Mouse (Mus musculus): Measurements from ENCODE around the gene Coasy. TPM values are rescaled to one million over a fixed set of nuclear protein-coding genes. Genes with fewer than 3 reads are reported as not detected.
"Not testable (repeated sequence)": the region's sequence is repeated elsewhere in the genome, so short reads cannot be mapped to it uniquely, and the experiment has no call there.

Gene Coasy
- polyA plus RNA-seq, 1 experiment from 2014 or later: 42.8 TPM

DNA sequence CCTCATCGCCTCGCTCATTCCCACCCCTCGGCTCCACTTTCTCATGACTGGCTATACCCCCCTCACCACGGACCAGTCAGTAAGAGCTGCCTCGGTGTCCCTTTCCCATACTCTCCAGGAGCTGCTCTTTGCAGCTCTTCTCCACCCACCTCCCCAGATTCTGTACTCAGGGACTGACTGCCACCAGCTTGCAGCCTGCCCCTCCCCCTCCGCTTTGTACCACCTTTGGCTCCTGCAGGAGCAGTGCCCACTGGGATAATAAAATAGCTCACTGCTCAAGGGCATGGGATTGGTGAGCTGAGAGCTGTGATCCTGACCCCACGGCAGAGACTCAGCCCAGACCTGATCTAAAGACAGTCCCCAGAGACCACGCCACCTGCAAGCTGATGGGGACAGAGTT is 42.1 kb downstream of the Coasy start:
- not testable (repeated sequence) for H3K27ac ChIP-seq; H3K9me3 ChIP-seq; H3K27me3 ChIP-seq; H3K4me2 ChIP-seq; H3K9ac ChIP-seq; H3K4me3 ChIP-seq; ATAC-seq (ENCODE audit: borderline replicate concordance, extremely low read depth, low FRiP score, low TSS enrichment)
- peaks cover 32% of the 10 kb centered on the region for H3K36me3 ChIP-seq
- H3K4me1 ChIP-seq: peaks cover 15% of the 10 kb centered on the region
- 87% methylated on average over 8 of the region's 8 CpGs for WGBS

DNA sequence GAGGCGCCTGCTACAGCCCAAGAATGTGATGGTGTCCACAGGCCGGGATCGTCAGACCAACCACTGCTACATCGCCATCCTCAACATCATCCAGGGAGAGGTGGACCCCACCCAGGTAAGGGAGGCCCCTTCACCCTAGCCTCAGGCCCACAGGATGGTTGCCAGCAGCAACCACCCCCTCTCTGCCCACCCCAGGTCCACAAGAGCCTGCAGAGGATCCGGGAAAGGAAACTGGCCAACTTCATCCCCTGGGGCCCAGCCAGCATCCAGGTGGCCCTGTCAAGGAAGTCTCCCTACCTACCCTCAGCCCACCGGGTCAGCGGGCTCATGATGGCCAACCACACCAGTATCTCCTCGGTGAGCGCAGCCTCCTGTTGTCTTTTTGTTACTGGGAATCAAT is 42.6 kb downstream of the Coasy start:
- Histone ChIP-seq H3K36me3 (peaks cover 32% of the 10 kb centered on the region), H3K4me1 (peaks cover 16% of the 10 kb centered on the region)
- H3K9ac ChIP-seq; H3K27me3 ChIP-seq; H3K4me3 ChIP-seq; H3K27ac ChIP-seq; ATAC-seq (ENCODE audit: borderline replicate concordance, extremely low read depth, low FRiP score, low TSS enrichment); H3K9me3 ChIP-seq; H3K4me2 ChIP-seq: not testable (repeated sequence)
- 96% methylated on average over 9 of the region's 9 CpGs for WGBS

DNA sequence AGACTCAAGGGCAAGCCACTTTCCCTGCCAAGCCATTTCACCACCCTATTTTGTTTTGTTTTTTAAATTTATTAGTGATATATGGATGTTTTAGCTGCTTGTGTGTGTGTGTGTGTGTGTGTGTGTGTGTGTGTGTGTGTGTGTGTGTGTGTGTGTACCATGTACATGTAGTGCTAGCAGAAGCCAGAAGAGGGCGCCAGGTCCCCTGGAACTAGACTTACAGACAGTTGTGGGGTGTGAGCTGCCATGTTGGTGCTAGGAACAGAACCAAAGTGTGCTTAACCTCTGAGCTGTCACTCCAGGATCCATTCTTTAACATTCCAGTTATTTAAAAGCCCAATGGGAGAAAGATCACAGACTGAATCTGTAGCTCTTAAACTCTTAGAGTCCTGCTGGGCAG is 44.7 kb downstream of the Coasy start:
- Histone ChIP-seq H3K4me1 (peaks cover 3% of the 10 kb centered on the region), H3K36me3 (peaks cover 32% of the 10 kb centered on the region), H3K4me2 (no peak overlapping the region), H3K4me3 (no peak overlapping the region), H3K27ac (no peak overlapping the region), H3K9me3 (no peaks in the 10 kb centered on the region), H3K27me3 (no peaks in the 10 kb centered on the region), H3K9ac (no peak overlapping the region)
- WGBS: 100% methylated on average over 1 of the region's 1 CpGs
- no peak for ATAC-seq (ENCODE audit: borderline replicate concordance, extremely low read depth, low FRiP score, low TSS enrichment)

DNA sequence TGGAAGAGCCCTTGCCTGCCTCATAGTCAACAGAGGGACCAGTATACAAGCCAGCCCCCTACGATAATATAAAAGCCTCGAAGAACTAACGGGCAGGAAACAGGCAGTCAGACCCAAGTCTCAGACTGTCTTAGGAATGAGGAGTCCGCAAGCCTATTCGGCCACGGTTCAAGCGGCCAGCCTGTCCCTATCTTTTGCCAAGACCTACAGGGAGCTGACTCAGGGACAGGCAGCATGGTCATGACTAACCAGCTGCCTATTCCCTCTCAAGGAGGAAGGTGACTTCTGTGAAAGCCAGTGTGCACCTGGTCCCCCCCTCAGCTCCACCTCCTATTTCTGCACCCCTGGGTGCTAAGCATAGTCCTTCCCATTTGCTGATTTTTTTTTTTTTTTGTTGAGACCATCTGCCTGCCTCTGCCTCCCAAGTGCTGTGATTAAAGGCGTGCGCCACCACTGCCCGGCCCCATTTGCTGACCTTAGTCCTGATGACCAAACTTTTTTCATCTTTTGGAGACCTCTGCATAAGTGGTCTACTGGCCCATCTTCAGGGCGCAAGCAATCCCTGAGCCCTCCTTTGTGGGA is 46.7 kb downstream of the Coasy start:
- no peak for ATAC-seq (ENCODE audit: borderline replicate concordance, extremely low read depth, low FRiP score, low TSS enrichment)
- no peak overlapping the region for H3K27ac ChIP-seq
- H3K36me3 ChIP-seq: peaks cover 17% of the 10 kb centered on the region
- peaks cover 3% of the 10 kb centered on the region for H3K4me1 ChIP-seq
- H3K9ac ChIP-seq: no peak overlapping the region
- no peaks in the 10 kb centered on the region for H3K9me3 ChIP-seq
- no peaks in the 10 kb centered on the region for H3K27me3 ChIP-seq
- no peak overlapping the region for H3K4me2 ChIP-seq
- WGBS: 78% methylated on average over 11 of the region's 11 CpGs
- no peak overlapping the region for H3K4me3 ChIP-seq

DNA sequence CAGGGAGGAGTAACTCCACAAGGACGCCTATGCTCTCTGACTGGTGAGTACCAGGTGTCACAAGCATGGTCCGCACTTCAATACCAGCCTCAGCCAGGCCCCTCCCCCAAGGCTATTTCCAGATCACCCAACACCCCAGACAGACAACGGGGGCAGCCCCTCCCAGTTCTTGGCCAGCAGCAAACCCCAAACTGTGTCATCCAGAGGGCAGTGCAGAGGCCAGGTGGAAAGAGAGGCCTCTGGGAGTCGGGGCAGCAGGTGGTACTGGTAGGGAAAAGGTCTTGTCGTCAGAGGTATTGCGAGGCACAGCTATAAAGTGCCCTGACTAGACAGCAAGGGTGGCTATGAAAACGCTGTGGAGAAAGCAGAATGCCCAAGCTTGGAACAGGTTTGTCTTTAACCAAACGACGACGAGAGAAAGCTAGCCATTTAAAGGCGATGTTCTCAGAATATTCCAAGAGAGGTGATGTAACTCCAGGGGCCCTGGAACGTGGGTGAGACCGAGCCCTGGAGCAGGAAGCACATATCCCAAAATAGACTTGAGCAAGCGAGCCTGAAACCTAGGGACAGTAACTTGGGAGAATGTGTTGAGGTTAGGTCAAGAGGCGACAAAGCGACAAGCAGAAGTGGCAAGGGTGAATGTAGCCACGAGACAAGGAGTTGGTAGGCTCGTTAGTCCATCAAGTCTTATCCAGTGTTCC is 47.8 kb downstream of the Coasy start:
- peaks cover 3% of the 10 kb centered on the region for H3K4me1 ChIP-seq
- H3K4me2 ChIP-seq: no peak overlapping the region
- WGBS: 37% methylated on average over 18 of the region's 18 CpGs
- no peaks in the 10 kb centered on the region for H3K27me3 ChIP-seq
- no peak for ATAC-seq (ENCODE audit: borderline replicate concordance, extremely low read depth, low FRiP score, low TSS enrichment)
- 0 out of 2 replicates have a peak overlapping the region, but pooled peaks have one; percentile 15 for H3K27ac ChIP-seq
- peaks cover 17% of the 10 kb centered on the region for H3K36me3 ChIP-seq
- no peak overlapping the region for H3K4me3 ChIP-seq
- H3K9me3 ChIP-seq: no peaks in the 10 kb centered on the region
- no peak overlapping the region for H3K9ac ChIP-seq

DNA sequence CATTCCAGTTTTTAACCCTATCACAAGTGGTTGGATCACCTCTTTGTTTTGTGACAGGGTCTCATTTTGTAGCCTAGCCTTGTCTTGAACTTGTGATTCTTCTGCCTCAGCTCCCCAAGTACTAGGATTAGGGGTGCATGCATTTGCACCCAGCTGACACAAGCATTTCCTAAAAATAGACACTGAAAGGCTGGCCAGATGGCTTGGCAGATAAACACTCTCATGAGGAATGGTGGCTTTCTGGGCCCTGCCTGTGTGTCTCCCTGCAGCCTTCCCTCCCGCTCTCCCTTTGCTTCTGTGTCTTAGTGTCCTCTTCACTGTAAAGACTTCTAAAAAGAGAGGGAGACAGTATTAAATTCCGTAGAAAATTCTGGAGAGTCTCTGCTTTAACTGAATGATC is 48.8 kb downstream of the Coasy start:
- WGBS: 81% methylated on average over 2 of the region's 2 CpGs
- Histone ChIP-seq H3K36me3 (peaks cover 8% of the 10 kb centered on the region), H3K27ac (no peak overlapping the region), H3K27me3 (no peaks in the 10 kb centered on the region), H3K4me1 (peaks cover 3% of the 10 kb centered on the region), H3K9me3 (no peaks in the 10 kb centered on the region), H3K9ac (no peak overlapping the region), H3K4me3 (no peak overlapping the region), H3K4me2 (no peak overlapping the region)
- ATAC-seq (ENCODE audit: borderline replicate concordance, extremely low read depth, low FRiP score, low TSS enrichment): no peak

DNA sequence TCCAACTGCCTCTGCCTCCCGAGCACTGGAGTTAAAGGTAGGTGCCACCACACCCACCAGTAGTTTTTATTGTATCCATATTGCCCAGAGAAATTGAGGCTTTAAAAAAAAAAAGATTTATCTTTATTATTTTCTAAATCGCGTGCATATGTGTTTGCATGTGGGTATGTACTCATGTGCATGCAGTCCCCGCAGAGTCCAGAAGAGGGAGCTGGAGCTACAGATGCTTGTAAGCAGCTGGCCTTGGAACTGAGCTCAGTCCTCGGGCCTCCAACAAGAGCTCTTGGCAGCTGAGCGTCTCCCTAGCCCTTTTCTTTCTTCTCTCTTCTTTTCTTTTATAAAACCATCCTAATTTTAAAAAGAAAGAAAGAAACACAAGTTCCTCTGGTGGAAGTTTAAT is 49.3 kb downstream of the Coasy start:
- H3K9ac ChIP-seq: no peak overlapping the region
- no peak overlapping the region for H3K4me2 ChIP-seq
- no peak for ATAC-seq (ENCODE audit: borderline replicate concordance, extremely low read depth, low FRiP score, low TSS enrichment)
- no peaks in the 10 kb centered on the region for H3K27me3 ChIP-seq
- peaks cover 4% of the 10 kb centered on the region for H3K4me1 ChIP-seq
- H3K9me3 ChIP-seq: no peaks in the 10 kb centered on the region
- H3K27ac ChIP-seq: no peak overlapping the region
- 88% methylated on average over 6 of the region's 6 CpGs for WGBS
- peaks cover 2% of the 10 kb centered on the region for H3K36me3 ChIP-seq
- H3K4me3 ChIP-seq: no peak overlapping the region

DNA sequence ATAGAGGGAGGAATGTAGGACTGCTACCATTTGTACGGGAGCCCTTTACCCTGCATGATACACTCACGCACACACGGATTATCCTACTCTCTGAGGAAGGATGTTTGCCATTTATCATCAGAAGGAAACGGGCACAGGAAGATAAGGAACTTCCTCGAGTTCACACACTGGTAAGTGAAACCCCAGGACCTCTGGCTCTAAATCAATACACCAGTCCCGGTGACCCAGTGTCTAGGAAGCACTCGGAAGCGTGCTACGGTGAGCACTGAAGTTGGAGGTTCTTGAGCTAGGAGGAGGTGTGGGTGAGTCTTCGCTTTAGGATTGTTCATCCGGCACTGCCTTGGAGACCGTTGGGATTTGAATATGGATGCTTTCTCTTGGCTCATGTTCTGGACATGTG is 50.7 kb downstream of the Coasy start:
- H3K27me3 ChIP-seq: no peaks in the 10 kb centered on the region
- no peaks in the 10 kb centered on the region for H3K9me3 ChIP-seq
- no peak overlapping the region for H3K4me3 ChIP-seq
- H3K9ac ChIP-seq: no peak overlapping the region
- 43% methylated on average over 12 of the region's 12 CpGs for WGBS
- H3K4me1 ChIP-seq: peaks cover 9% of the 10 kb centered on the region
- no peak overlapping the region for H3K27ac ChIP-seq
- H3K36me3 ChIP-seq: no peaks in the 10 kb centered on the region
- H3K4me2 ChIP-seq: no peak overlapping the region
- ATAC-seq (ENCODE audit: borderline replicate concordance, extremely low read depth, low FRiP score, low TSS enrichment): 0 out of 2 replicates have a peak, but pooled peaks have one; percentile 19

DNA sequence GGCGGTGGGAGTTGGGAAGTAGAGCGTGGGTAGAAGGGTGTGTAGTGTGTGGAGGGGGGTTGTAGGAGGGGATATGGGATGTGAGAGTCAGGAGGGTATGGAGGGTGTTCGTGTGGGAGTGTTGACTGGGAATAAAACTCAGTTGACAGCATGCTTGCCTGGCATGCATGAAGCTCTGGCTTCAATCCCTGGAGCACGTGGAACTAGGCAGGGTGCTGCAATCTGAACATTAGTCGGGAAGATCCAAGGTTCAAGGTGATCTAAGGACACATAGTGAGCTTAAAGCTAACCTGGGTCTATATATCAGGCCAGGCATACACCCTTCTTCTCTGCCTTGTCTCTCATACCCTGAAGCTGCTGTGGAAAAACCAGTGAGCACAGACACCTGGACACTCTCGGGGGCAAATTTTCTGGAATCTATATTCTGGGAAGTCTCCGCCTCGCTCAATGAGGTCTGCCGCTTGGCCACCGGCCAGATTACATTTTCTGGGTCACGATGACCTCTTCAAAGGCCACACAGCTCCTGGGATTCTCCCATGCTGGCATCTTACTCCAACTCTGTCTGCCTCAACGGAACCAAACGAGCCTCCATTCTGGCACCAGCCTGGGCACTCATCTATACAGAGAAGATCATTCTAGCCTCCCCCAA is 52.0 kb downstream of the Coasy start:
- Histone ChIP-seq H3K36me3 (no peaks in the 10 kb centered on the region), H3K27ac (no peak overlapping the region), H3K9me3 (no peaks in the 10 kb centered on the region), H3K9ac (no peak overlapping the region), H3K4me3 (no peak overlapping the region), H3K27me3 (no peaks in the 10 kb centered on the region), H3K4me1 (peaks cover 15% of the 10 kb centered on the region), H3K4me2 (no peak overlapping the region)
- 75% methylated on average over 13 of the region's 13 CpGs for WGBS
- no peak for ATAC-seq (ENCODE audit: borderline replicate concordance, extremely low read depth, low FRiP score, low TSS enrichment)

Other genes with a start within 250 kb of the Coasy start
- 28.1 TPM in 2 replicates for gene Stat5b, start 231.8 kb upstream of the Coasy start, polyA plus RNA-seq (2015; fragmentation: Nextera tagmentation; extraction: Ambion mirVana)
- 8.2 and 9.5 TPM in 2 replicates for gene Stat5a, start 223.2 kb upstream of the Coasy start, polyA plus RNA-seq (2015; fragmentation: Nextera tagmentation; extraction: Ambion mirVana)
- gene Stat3, start 143.0 kb upstream of the Coasy start, polyA plus RNA-seq (2015; fragmentation: Nextera tagmentation; extraction: Ambion mirVana): 41.2 and 53.4 TPM in 2 replicates
- gene Cavin1, start 111.7 kb upstream of the Coasy start, polyA plus RNA-seq (2015; fragmentation: Nextera tagmentation; extraction: Ambion mirVana): 392 and 425 TPM in 2 replicates
- 36.7 and 37.8 TPM in 2 replicates for gene Atp6v0a1, start 73.1 kb upstream of the Coasy start, polyA plus RNA-seq (2015; fragmentation: Nextera tagmentation; extraction: Ambion mirVana)
- gene Naglu, start 12.6 kb upstream of the Coasy start, polyA plus RNA-seq (2015; fragmentation: Nextera tagmentation; extraction: Ambion mirVana): 20.4 and 22.5 TPM in 2 replicates
- 0.11 and 0.15 TPM in 2 replicates for gene Hsd17b1, start 4.2 kb upstream of the Coasy start, polyA plus RNA-seq (2015; fragmentation: Nextera tagmentation; extraction: Ambion mirVana)
- 43.4 and 54.1 TPM in 2 replicates for gene Mlx, start 4.7 kb downstream of the Coasy start, polyA plus RNA-seq (2015; fragmentation: Nextera tagmentation; extraction: Ambion mirVana)
- 35.1 and 37.5 TPM in 2 replicates for gene Psmc3ip, start 12.9 kb downstream of the Coasy start, polyA plus RNA-seq (2015; fragmentation: Nextera tagmentation; extraction: Ambion mirVana)
- 21.8 and 22.1 TPM in 2 replicates for gene Retreg3, start 37.3 kb downstream of the Coasy start, polyA plus RNA-seq (2015; fragmentation: Nextera tagmentation; extraction: Ambion mirVana)
- 89.6 and 90.6 TPM in 2 replicates for gene Tubg1, start 37.4 kb downstream of the Coasy start, polyA plus RNA-seq (2015; fragmentation: Nextera tagmentation; extraction: Ambion mirVana)
- gene Tubg2, start 73.3 kb downstream of the Coasy start, polyA plus RNA-seq (2015; fragmentation: Nextera tagmentation; extraction: Ambion mirVana): 3.5 and 3.6 TPM in 2 replicates
- gene Cntnap1, start 88.0 kb downstream of the Coasy start, polyA plus RNA-seq (2015; fragmentation: Nextera tagmentation; extraction: Ambion mirVana): 1.1 and 1.4 TPM in 2 replicates
- gene Plekhh3, start 88.8 kb downstream of the Coasy start, polyA plus RNA-seq (2015; fragmentation: Nextera tagmentation; extraction: Ambion mirVana): 19.8 and 19.9 TPM in 2 replicates
- 0.24 and 0.55 TPM in 2 replicates for gene Ccr10, start 92.9 kb downstream of the Coasy start, polyA plus RNA-seq (2015; fragmentation: Nextera tagmentation; extraction: Ambion mirVana)
- 16.2 and 19.2 TPM in 2 replicates for gene Ezh1, start 143.9 kb downstream of the Coasy start, polyA plus RNA-seq (2015; fragmentation: Nextera tagmentation; extraction: Ambion mirVana)
- gene Ramp2, start 163.5 kb downstream of the Coasy start, polyA plus RNA-seq (2015; fragmentation: Nextera tagmentation; extraction: Ambion mirVana): 264 and 286 TPM in 2 replicates
- gene Vps25, start 171.1 kb downstream of the Coasy start, polyA plus RNA-seq (2015; fragmentation: Nextera tagmentation; extraction: Ambion mirVana): 127 and 128 TPM in 2 replicates
- 3.7 and 5.0 TPM in 2 replicates for gene Wnk4, start 178.0 kb downstream of the Coasy start, polyA plus RNA-seq (2015; fragmentation: Nextera tagmentation; extraction: Ambion mirVana)
- gene Cntd1, start 196.4 kb downstream of the Coasy start, polyA plus RNA-seq (2015; fragmentation: Nextera tagmentation; extraction: Ambion mirVana): 1.3 and 1.7 TPM in 2 replicates
- gene Coa3, start 196.5 kb downstream of the Coasy start, polyA plus RNA-seq (2015; fragmentation: Nextera tagmentation; extraction: Ambion mirVana): 189 and 194 TPM in 2 replicates
- 146 and 165 TPM in 2 replicates for gene Becn1, start 219.7 kb downstream of the Coasy start, polyA plus RNA-seq (2015; fragmentation: Nextera tagmentation; extraction: Ambion mirVana)
- 130 and 133 TPM in 2 replicates for gene Psme3, start 233.6 kb downstream of the Coasy start, polyA plus RNA-seq (2015; fragmentation: Nextera tagmentation; extraction: Ambion mirVana)
- gene Aoc2, start 242.5 kb downstream of the Coasy start, polyA plus RNA-seq (2015; fragmentation: Nextera tagmentation; extraction: Ambion mirVana): 0.81 and 1.2 TPM in 2 replicates
- 1.3 and 1.4 TPM in 2 replicates for gene Aoc3, start 248.0 kb downstream of the Coasy start, polyA plus RNA-seq (2015; fragmentation: Nextera tagmentation; extraction: Ambion mirVana)